Mouse (Mus musculus) lung, adult 18-20 months (tissue): ENCODE measurements around the gene Gm15127.
"Not testable (repeated sequence)": the region's sequence is repeated elsewhere in the genome, so short reads cannot be mapped to it uniquely, and the experiment has no call there.

Source experiments
- DNase-seq, 2 experiments: peaks; one replicate each; pipeline ENCODE4 v3.0.0; 2022; ENCODE audit warnings: mixed read lengths in 2 of 2

The Gm15127 gene

DNA sequence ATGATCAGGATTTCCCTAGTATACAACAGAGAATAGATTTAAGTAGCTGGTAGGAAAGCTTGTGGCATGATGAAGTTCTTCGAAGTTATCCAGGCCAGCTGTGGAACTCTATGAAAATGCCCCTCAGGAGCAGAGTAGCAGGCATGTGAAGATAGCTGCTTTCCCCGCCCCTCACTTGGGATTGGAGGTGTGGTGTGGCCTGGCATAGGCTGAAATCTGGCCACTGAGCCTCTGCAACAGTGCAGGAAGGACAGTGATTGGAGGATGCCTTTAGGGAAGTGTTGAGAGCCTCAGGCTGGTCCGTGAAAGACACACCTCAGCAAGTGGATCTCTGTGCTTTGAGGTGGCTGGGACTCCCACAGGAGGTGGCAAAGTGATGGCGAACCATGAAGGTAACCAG lies at the start of gene Gm15127:
Gene Gm15127 (plus strand): TSS at position 301 of the 400 bp plus-strand sequence.
- not testable (repeated sequence) for DNase-seq

DNA sequence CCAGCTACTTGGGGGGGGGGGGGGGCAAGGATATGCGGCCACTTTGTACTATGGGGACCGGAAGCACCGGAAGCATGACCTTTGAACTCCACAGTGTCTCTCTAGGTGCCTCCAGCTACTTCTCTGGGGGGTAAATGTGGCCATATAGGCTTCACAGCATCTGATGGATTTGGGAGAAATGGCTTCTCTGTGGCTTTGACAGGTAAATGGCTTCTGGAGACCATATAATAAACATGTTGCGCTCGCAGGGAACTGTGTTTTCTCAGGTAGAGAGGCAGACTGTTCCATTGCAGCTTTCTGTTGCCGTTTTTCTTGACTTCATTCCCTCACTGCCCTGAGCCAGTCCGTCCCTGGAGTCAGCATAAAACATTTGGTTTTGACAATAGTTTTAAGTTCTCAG lies 48.3 kb upstream of the Gm15127 start, which contains the start of gene Gm8334:
Gene Gm8334 (minus strand): TSS at position 101 of the 400 bp plus-strand sequence.
- not testable (repeated sequence) for DNase-seq

DNA sequence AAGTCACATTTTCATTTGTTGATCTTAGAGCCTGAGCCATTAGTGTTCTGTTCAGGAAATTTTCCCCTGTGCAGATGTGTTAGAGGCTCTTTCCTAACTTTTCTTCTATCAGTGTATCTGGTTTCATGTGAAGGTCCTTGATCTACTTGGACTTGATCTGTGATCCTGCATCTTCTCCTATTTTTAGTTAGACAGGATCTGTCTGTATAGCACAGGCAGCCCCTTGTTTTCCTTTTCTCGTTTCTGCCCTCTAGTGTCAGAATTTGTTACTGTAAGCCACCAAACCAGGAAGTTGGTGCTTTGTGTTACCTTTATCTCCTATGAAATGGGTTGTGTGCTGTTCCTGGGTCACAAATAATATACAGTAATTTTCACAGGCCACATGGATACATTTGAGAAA lies 12.9 kb downstream of the Gm15127 start:
- DNase-seq, result not testable (repeated sequence)
